Comparison of ENCODE assay signal across 14 mouse cellular contexts in the genomic region with DNA sequence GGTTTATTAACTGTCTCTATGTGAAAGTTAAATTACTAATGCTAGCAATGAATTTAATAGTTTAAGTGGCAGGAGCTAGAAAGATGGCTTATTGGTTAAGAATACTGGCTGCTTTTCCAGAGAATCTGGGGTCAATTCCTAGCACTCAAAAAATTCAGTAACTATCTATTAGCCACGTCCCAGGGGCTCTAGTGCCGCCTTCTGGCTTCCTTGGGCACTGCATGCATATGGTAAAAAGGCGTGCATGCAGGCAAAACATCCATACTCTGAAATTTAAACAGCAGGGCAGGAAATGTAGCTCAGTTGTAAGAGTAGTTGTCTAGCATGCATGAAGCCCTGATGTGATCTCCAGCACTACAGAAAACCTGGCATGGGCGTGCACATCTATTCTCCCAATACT. TPM values are rescaled to one million over a fixed set of nuclear protein-coding genes. Genes with fewer than 3 reads are reported as not detected.
DNase-seq lines count a peak whose midpoint lies in the region; ATAC-seq and TF ChIP-seq lines count a peak whose summit lies in the region.
"Had no signal": no experiment of that assay in that cellular context is flagged by ENCODE, and none has a peak within 500 bp of the region (broad histone marks: within the 10 kb centered on the region; RNA-seq: fewer than 3 reads in every experiment).

No protein-coding gene starts in this region.

- no peak for ATAC-seq in midbrain, postnatal 0 days (ENCODE audit: low FRiP score)
- peak; percentile 41; the same call in 1 of the 2 replicates for ATAC-seq in neutrophil, adult 5-6 weeks (ENCODE audit: extremely low read depth, insufficient number of reproducible peaks, low FRiP score, poor library complexity, severe bottlenecking)

- peaks cover 5% of the 10 kb centered on the region; the same call in 1 of the 2 replicates for H3K9me3 ChIP-seq in midbrain, postnatal 0 days (ENCODE audit: low read length)
- peaks cover 16% of the 10 kb centered on the region for H3K9me3 ChIP-seq in midbrain, embryonic 10.5 days (replicated peaks)

- peak; percentile 46 for TF ChIP-seq CTCF in gastrocnemius, adult 2 months (IDR thresholded peaks at IDR 0.05)
- peak; percentile 38 for TF ChIP-seq CTCF in midbrain, postnatal 0 days (IDR thresholded peaks at IDR 0.05)

- no peak overlapping the region for H3K27ac ChIP-seq in gastrocnemius, adult 2 months
- H3K27ac ChIP-seq in midbrain, postnatal 0 days (ENCODE audit: low read depth, low read length) = no peak overlapping the region
- no peak overlapping the region for H3K27ac ChIP-seq in midbrain, embryonic 10.5 days (replicated peaks)
- H3K27ac ChIP-seq: embryonic facial prominence, embryonic 15.5 days had no signal

- H3K4me1 ChIP-seq in midbrain, postnatal 0 days (ENCODE audit: insufficient read depth, low read length) = no peaks in the 10 kb centered on the region
- no peaks in the 10 kb centered on the region for H3K4me1 ChIP-seq in midbrain, embryonic 10.5 days
- H3K4me1 ChIP-seq: embryonic facial prominence, embryonic 15.5 days had no signal

- no peak for DNase-seq in gastrocnemius, adult 2 months
- DNase-seq in gastrocnemius, postnatal 14 days = no peak
- no peak for DNase-seq in midbrain, postnatal 0 days (ENCODE audit: low spot score)
- DNase-seq in midbrain, embryonic 10.5 days (ENCODE audit: low spot score) = no peak
- DNase-seq in ZHBTc4 (ENCODE audit: low read depth, low spot score) = peak; percentile 67
- no peak for DNase-seq in layer of hippocampus, postnatal 14 days (ENCODE audit: low spot score in 2 of 2)
- DNase-seq in ovary, postnatal 14 days (ENCODE audit: low spot score) = no peak
- DNase-seq: adrenal gland, postnatal 10 days; cerebellum, postnatal 10 days; lung, postnatal 4 days; spleen, adult 18-20 months had no signal

- no peak overlapping the region for H3K4me3 ChIP-seq in gastrocnemius, adult 2 months
- H3K4me3 ChIP-seq in midbrain, postnatal 0 days (ENCODE audit: low read depth, low read length) = no peak overlapping the region
- no peak overlapping the region for H3K4me3 ChIP-seq in midbrain, embryonic 10.5 days
- H3K4me3 ChIP-seq: embryonic facial prominence, embryonic 15.5 days had no signal

- no peak overlapping the region for H3K9ac ChIP-seq in midbrain, postnatal 0 days (replicated peaks; ENCODE audit: low read length, poor library complexity, severe bottlenecking)
- H3K9ac ChIP-seq: embryonic facial prominence, embryonic 15.5 days had no signal

- H3K4me2 ChIP-seq in midbrain, postnatal 0 days (ENCODE audit: low read depth, low read length, poor library complexity, severe bottlenecking) = no peak overlapping the region
- H3K4me2 ChIP-seq: embryonic facial prominence, embryonic 15.5 days had no signal

- H3K27me3 ChIP-seq in midbrain, postnatal 0 days (ENCODE audit: insufficient read depth, low read length) = no peaks in the 10 kb centered on the region; the same call in 1 of the 2 replicates
- peaks cover 30% of the 10 kb centered on the region for H3K27me3 ChIP-seq in midbrain, embryonic 10.5 days (ENCODE audit: low read depth, poor library complexity, severe bottlenecking)

- 30% methylated on average over 4 of the region's 4 CpGs for WGBS in midbrain, postnatal 0 days
- 34% methylated on average over 4 of the region's 4 CpGs for WGBS in midbrain, embryonic 10.5 days

- intact Hi-C loops in gastrocnemius, adult 2 months (cut with DNase I) = no loop called here
- intact Hi-C loops in gastrocnemius, postnatal 14 days (cut with DNase I; ENCODE audit: low total_unique reads) = no loop called here

- no peaks in the 10 kb centered on the region for H3K36me3 ChIP-seq in midbrain, postnatal 0 days (ENCODE audit: insufficient read depth, low read length)
- no peaks in the 10 kb centered on the region for H3K36me3 ChIP-seq in midbrain, embryonic 10.5 days
- H3K36me3 ChIP-seq: embryonic facial prominence, embryonic 15.5 days had no signal

RNA-seq across cellular contexts. Expression of a gene that starts 1.9 kb away (rescaled TPM):
- total RNA-seq in gastrocnemius, adult 2 months (2021) = not detected
- not detected for total RNA-seq in gastrocnemius, postnatal 14 days (2021)
- 0.14 and 0.33 TPM in 2 replicates for total RNA-seq in midbrain, postnatal 0 days (2014; rRNA removed)
- polyA plus RNA-seq in midbrain, postnatal 0 days (2015; fragmentation: Nextera tagmentation; extraction: Ambion mirVana) = 0.15 TPM in 2 replicates
- polyA plus RNA-seq in midbrain, embryonic 10.5 days (2016; fragmentation: Nextera tagmentation; extraction: Ambion mirVana) = not detected in 2 replicates
- total RNA-seq in neutrophil, adult 5-6 weeks (2017) = 0.61 and 0.70 TPM in 2 replicates
- under 1 TPM; 0.46 to 0.50 TPM for total RNA-seq in layer of hippocampus, postnatal 14 days (2021)
- polyA plus RNA-seq: heart, embryonic 14.5 days had no signal

RNA-seq across cellular contexts. Expression of a gene that starts 15.8 kb away (rescaled TPM):
- total RNA-seq in gastrocnemius, adult 2 months (2021) = 1 to 10 TPM; 6.8 to 7.1 TPM
- total RNA-seq in gastrocnemius, postnatal 14 days (2021) = 1 to 10 TPM; 7.9 to 8.8 TPM
- total RNA-seq in midbrain, postnatal 0 days (2014; rRNA removed) = 6.3 and 7.0 TPM in 2 replicates
- polyA plus RNA-seq in midbrain, postnatal 0 days (2015; fragmentation: Nextera tagmentation; extraction: Ambion mirVana) = 3.1 and 4.1 TPM in 2 replicates
- 6.9 and 8.2 TPM in 2 replicates for polyA plus RNA-seq in midbrain, embryonic 10.5 days (2016; fragmentation: Nextera tagmentation; extraction: Ambion mirVana)
- total RNA-seq in neutrophil, adult 5-6 weeks (2017) = 11.9 and 12.9 TPM in 2 replicates
- total RNA-seq in layer of hippocampus, postnatal 14 days (2021) = 10 to 100 TPM; 18.7 to 19.4 TPM

RNA-seq across cellular contexts. Expression of a gene that starts 34.8 kb away (rescaled TPM):
- 100 to 1,000 TPM in 1 of 2 experiments, 10 to 100 TPM in 1; 99.2 to 113 TPM for total RNA-seq in gastrocnemius, adult 2 months (2021)
- 100 to 1,000 TPM; 102 to 107 TPM for total RNA-seq in gastrocnemius, postnatal 14 days (2021)
- total RNA-seq in midbrain, postnatal 0 days (2014; rRNA removed) = 375 and 403 TPM in 2 replicates
- 236 and 258 TPM in 2 replicates for polyA plus RNA-seq in midbrain, postnatal 0 days (2015; fragmentation: Nextera tagmentation; extraction: Ambion mirVana)
- polyA plus RNA-seq in midbrain, embryonic 10.5 days (2016; fragmentation: Nextera tagmentation; extraction: Ambion mirVana) = 187 and 188 TPM in 2 replicates
- total RNA-seq in neutrophil, adult 5-6 weeks (2017) = 75.3 and 78.1 TPM in 2 replicates
- 100 to 1,000 TPM; 240 to 259 TPM for total RNA-seq in layer of hippocampus, postnatal 14 days (2021)

RNA-seq across cellular contexts. Expression of a gene that starts 56.2 kb away (rescaled TPM):
- 10 to 100 TPM; 10.3 to 16.0 TPM for total RNA-seq in gastrocnemius, adult 2 months (2021)
- 10 to 100 TPM; 12.2 to 14.4 TPM for total RNA-seq in gastrocnemius, postnatal 14 days (2021)
- total RNA-seq in midbrain, postnatal 0 days (2014; rRNA removed) = 42.5 and 44.1 TPM in 2 replicates
- 35.9 and 36.7 TPM in 2 replicates for polyA plus RNA-seq in midbrain, postnatal 0 days (2015; fragmentation: Nextera tagmentation; extraction: Ambion mirVana)
- polyA plus RNA-seq in midbrain, embryonic 10.5 days (2016; fragmentation: Nextera tagmentation; extraction: Ambion mirVana) = 28.8 and 30.6 TPM in 2 replicates
- total RNA-seq in neutrophil, adult 5-6 weeks (2017) = 12.8 and 16.9 TPM in 2 replicates
- total RNA-seq in layer of hippocampus, postnatal 14 days (2021) = 10 to 100 TPM; 30.3 to 38.6 TPM
